Mouse (Mus musculus) forebrain, embryonic 14.5 days (tissue): Measurements from ENCODE around the gene Gpkow. TPM values are rescaled to one million over a fixed set of nuclear protein-coding genes. Genes with fewer than 3 reads are reported as not detected.
A peak's percentile ranks its signal among the peaks of the same experiment; 100 is the strongest.
"Not testable (repeated sequence)": the region's sequence is repeated elsewhere in the genome, so short reads cannot be mapped to it uniquely, and the experiment has no call there.

Experiments used
- ATAC-seq: fragments of 200-750 bp; cut with Nextera tagmentation; 2 replicates; pipeline ENCODE4 v1.8.0; 2017; ENCODE audit warnings: mild to moderate bottlenecking, moderate library complexity
- DNase-seq: peaks from one replicate; pipeline ENCODE4 v3.0.0-alpha.2; 2015; ENCODE audit warnings: low spot score
- H3K27ac ChIP-seq: fragments of 300-500 bp; sonication (generic); 2 replicates; pipeline ENCODE4 v1.5.1; 2014; ENCODE audit warnings: low read depth, mild to moderate bottlenecking, control low read depth, low read length, moderate library complexity
- H3K27me3 ChIP-seq: fragments of 300-500 bp; sonication (generic); replicated peaks from 2 replicates; pipeline ENCODE4 v1.6.1; 2014; ENCODE audit warnings: low read length, control low read depth, mixed read lengths; ENCODE audit not compliant: control insufficient read depth, insufficient read depth
- H3K36me3 ChIP-seq: fragments of 300-500 bp; sonication (generic); 2 replicates; pipeline ENCODE4 v1.6.1; 2014; ENCODE audit warnings: low read length, control low read depth; ENCODE audit not compliant: control insufficient read depth, insufficient read depth
- H3K4me1 ChIP-seq: fragments of 300-500 bp; sonication (generic); 2 replicates; pipeline ENCODE4 v1.6.1; 2014; ENCODE audit warnings: antibody characterized with exemption, low read length, control low read depth; ENCODE audit not compliant: control insufficient read depth, insufficient read depth
- H3K4me2 ChIP-seq: fragments of 300-500 bp; sonication (generic); 2 replicates; pipeline ENCODE4 v1.6.1; 2014; ENCODE audit warnings: mild to moderate bottlenecking, control low read depth, low read length
- H3K4me3 ChIP-seq: fragments of 300-500 bp; sonication (generic); 2 replicates; pipeline ENCODE4 v1.5.1; 2014; ENCODE audit warnings: low read depth, low read length, control low read depth
- H3K9ac ChIP-seq: fragments of 300-500 bp; sonication (generic); 2 replicates; pipeline ENCODE4 v1.6.1; 2014; ENCODE audit warnings: mild to moderate bottlenecking, low read length, control low read depth, moderate library complexity
- H3K9me3 ChIP-seq: fragments of 300-500 bp; sonication (generic); replicated peaks from 2 replicates; pipeline ENCODE4 v1.6.1; 2016; ENCODE audit warnings: low read length, control low read depth, mixed read lengths; ENCODE audit not compliant: control insufficient read depth
- WGBS: fragments of 180-500 bp; shearing (Covaris S2); extraction: QIAGEN DNeasy Blood & Tissue Kit; methylation state at CpG from one replicate; pipeline ENCODE4 v1.1.7; 2014; 5-methylcytosine and 5-hydroxymethylcytosine counted together
- polyA plus RNA-seq: library from polyadenylated mRNA; unstranded; fragments of >200 nt; fragmentation: Nextera tagmentation; extraction: Ambion mirVana; gene quantifications from 2 replicates; pipeline ENCODE4 v1.2.1, GENCODE M21; 2014

Gpkow gene
- polyA plus RNA-seq, 1 experiment from 2014 or later = 57.4 TPM

GRCm38 (mm10) chrX:7750432-7751116 lies 53.6 kb downstream of the Gpkow start, which contains the start of gene Ccdc120:
Gene Ccdc120 (minus strand): TSS chrX:7750905.
- peak within 1 kb of the TSS; percentile 57 for H3K4me3 ChIP-seq
- no peaks in the 10 kb centered on the region for H3K9me3 ChIP-seq
- ATAC-seq = peak; percentile 92
- H3K36me3 ChIP-seq = no peaks in the 10 kb centered on the region
- no peaks in the 10 kb centered on the region for H3K4me1 ChIP-seq
- DNase-seq = peak; percentile 94
- peak within 1 kb of the TSS; percentile 54 for H3K4me2 ChIP-seq
- H3K27me3 ChIP-seq = no peaks in the 10 kb centered on the region
- H3K9ac ChIP-seq = peak within 1 kb of the TSS; percentile 73
- no peak within 1 kb of the TSS for H3K27ac ChIP-seq
- WGBS = 21% methylated on average over 39 of the region's 56 CpGs

- H3K4me2 ChIP-seq, H3K27ac ChIP-seq: not testable (repeated sequence)
- 16% methylated on average over 3 of the region's 3 CpGs for WGBS
These were observed 56.7 kb downstream of the Gpkow start for GRCm38 (mm10) chrX:7753627-7754026.

More at GRCm38 (mm10) chrX:7753627-7754026, 56.7 kb downstream of the Gpkow start:
- not testable (repeated sequence) for H3K9me3 ChIP-seq, ATAC-seq, H3K36me3 ChIP-seq, H3K9ac ChIP-seq, H3K4me1 ChIP-seq, H3K4me3 ChIP-seq, H3K27me3 ChIP-seq
- DNase-seq = peak; percentile 51

Other genes with a start within 250 kb of the Gpkow start
- gene Foxp3, start 123.5 kb upstream of the Gpkow start, polyA plus RNA-seq = 0.09 TPM in 1 of 2 replicates, not detected in the other
- 2.6 and 3.3 TPM in 2 replicates for gene Ppp1r3f, start 122.8 kb upstream of the Gpkow start, polyA plus RNA-seq
- gene Ccdc22, start 91.6 kb upstream of the Gpkow start, polyA plus RNA-seq = 37.0 and 44.0 TPM in 2 replicates
- not detected in 2 replicates for gene Cacna1f, start 90.0 kb upstream of the Gpkow start, polyA plus RNA-seq
- gene Syp, start 58.7 kb upstream of the Gpkow start, polyA plus RNA-seq = 69.2 and 96.1 TPM in 2 replicates
- 0.94 and 1.6 TPM in 2 replicates for gene Prickle3, start 39.9 kb upstream of the Gpkow start, polyA plus RNA-seq
- gene Plp2, start 25.7 kb upstream of the Gpkow start, polyA plus RNA-seq = 38.4 and 51.5 TPM in 2 replicates
- 0.13 TPM in 1 of 2 replicates, not detected in the other for gene Magix, start 15.9 kb upstream of the Gpkow start, polyA plus RNA-seq
- gene Wdr45, start 17.2 kb downstream of the Gpkow start, polyA plus RNA-seq = 30.2 and 31.3 TPM in 2 replicates
- gene Gm45208, start 25.1 kb downstream of the Gpkow start, polyA plus RNA-seq = not detected in 2 replicates
- gene Praf2, start 31.3 kb downstream of the Gpkow start, polyA plus RNA-seq = 139 and 145 TPM in 2 replicates
- 43.8 and 45.3 TPM in 2 replicates for gene Ccdc120, start 53.8 kb downstream of the Gpkow start, polyA plus RNA-seq
- 16.1 and 23.9 TPM in 2 replicates for gene Tfe3, start 65.4 kb downstream of the Gpkow start, polyA plus RNA-seq
- 44.0 and 50.4 TPM in 2 replicates for gene Gripap1, start 92.6 kb downstream of the Gpkow start, polyA plus RNA-seq
- 1.3 and 1.6 TPM in 2 replicates for gene Kcnd1, start 125.2 kb downstream of the Gpkow start, polyA plus RNA-seq
- gene Otud5, start 144.2 kb downstream of the Gpkow start, polyA plus RNA-seq = 31.8 and 36.9 TPM in 2 replicates
- 11.3 and 15.1 TPM in 2 replicates for gene Pim2, start 181.1 kb downstream of the Gpkow start, polyA plus RNA-seq
- 17.1 and 17.8 TPM in 2 replicates for gene Slc35a2, start 186.9 kb downstream of the Gpkow start, polyA plus RNA-seq
- 144 and 172 TPM in 2 replicates for gene Pqbp1, start 202.1 kb downstream of the Gpkow start, polyA plus RNA-seq
- 193 and 227 TPM in 2 replicates for gene Timm17b, start 202.2 kb downstream of the Gpkow start, polyA plus RNA-seq
- not detected in 2 replicates for gene Gm10491, start 210.7 kb downstream of the Gpkow start, polyA plus RNA-seq
- gene Gm10490, start 212.4 kb downstream of the Gpkow start, polyA plus RNA-seq = not detected in 2 replicates
- 84.4 and 111 TPM in 2 replicates for gene Pcsk1n, start 222.7 kb downstream of the Gpkow start, polyA plus RNA-seq
- not detected in 2 replicates for gene Eras, start 231.5 kb downstream of the Gpkow start, polyA plus RNA-seq